Mouse (Mus musculus) CD4-positive, CD25-positive, alpha-beta regulatory T cell, adult 4 months (primary cell): ENCODE measurements at regions not wholly inside any gene's neighbourhood (a gene's known extent, or its start where the extent isn't known, plus 50 kb on each side); places are given as distances from the start of the nearest gene placed in this dataset.
A peak's percentile ranks its signal among the peaks of the same experiment; 100 is the strongest.
"Not testable (repeated sequence)": the region's sequence is repeated elsewhere in the genome, so short reads cannot be mapped to it uniquely, and the experiment has no call there.

Experiments
- ATAC-seq: one replicate; pipeline ENCODE4 v1.8.0; 2017

- ATAC-seq: no peak
These were observed 77.3 kb upstream of the Cpsf6 start for GRCm38 (mm10) chr10:117456904-117457700.

DNA sequence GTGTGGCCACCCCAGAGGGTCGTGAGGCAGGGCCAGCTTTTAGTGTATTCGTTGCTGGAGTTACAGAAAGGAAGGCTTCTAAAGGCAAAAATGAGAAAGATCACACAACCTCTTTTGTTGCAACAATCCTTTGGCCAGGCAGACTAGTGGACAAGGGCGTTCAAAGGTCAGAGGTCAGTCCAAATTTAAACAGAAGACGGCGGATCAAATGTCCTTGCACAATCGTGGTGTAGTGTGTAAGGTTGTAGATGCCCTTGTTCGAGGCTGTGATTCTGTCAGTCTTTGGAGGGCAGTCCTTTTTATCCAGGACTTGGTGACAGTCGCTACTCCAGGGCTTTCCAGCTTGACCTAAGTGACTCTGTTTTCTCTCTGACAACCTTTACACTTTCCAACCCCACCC, 76.6 kb upstream of the Cpsf6 start:
- no peak for ATAC-seq

GRCm38 (mm10) chr10:117455595-117456302, 75.9 kb upstream of the Cpsf6 start:
- ATAC-seq: peak; percentile 60

GRCm38 (mm10) chr10:117454711-117455591, 75.1 kb upstream of the Cpsf6 start:
- ATAC-seq: no peak

DNA sequence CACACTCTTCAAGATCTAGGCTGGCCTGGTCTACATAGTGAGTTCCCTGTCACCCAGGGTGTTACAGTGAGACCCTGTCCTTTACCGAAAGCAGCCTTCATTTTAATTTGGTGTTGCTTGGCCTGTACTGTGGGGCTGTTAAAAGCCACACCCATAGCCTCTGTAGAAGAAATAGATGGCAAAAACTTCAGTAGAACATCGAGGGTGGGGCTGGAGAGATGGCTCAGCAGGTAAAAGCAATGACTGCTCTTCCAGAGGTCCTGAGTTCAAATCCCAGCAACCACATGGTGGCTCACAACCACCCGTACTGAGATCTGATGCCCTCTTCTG, 74.3 kb upstream of the Cpsf6 start:
- ATAC-seq: no peak

DNA sequence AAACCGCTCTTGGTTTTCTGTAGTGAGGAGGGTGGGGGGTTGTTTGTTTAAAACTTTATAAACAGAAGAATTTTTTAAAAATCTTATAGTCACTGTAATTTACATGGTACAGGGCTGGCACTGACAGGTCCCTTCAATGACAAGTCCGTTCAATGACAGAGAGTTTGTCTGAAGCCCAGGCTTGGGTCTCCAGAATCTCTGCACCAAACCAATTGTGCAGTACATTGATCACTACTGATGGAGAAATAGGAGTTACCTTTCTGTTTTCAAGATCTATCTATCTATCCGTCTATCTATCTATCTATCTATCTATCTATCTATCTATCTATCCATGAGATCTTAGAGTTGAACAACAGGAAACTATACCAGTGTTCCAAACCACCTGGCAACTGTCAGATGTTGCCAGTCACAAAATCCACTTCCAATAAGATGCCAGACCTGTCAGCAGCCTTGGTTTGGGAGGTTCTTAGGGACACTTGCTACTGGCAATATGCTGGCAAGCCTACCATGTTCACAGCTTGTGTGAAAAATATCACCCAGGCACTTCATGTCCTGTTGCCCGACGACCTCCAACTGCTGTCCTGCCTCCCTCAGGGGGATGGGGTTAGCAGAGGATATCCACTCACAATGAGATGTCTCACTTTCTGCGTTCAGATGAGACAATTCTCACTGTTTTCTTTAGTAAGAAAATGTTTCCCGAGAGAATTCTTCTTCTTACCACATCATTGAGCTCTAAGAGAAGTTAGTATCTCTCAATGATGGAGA, 73.8 kb upstream of the Cpsf6 start:
- ATAC-seq: no peak

DNA sequence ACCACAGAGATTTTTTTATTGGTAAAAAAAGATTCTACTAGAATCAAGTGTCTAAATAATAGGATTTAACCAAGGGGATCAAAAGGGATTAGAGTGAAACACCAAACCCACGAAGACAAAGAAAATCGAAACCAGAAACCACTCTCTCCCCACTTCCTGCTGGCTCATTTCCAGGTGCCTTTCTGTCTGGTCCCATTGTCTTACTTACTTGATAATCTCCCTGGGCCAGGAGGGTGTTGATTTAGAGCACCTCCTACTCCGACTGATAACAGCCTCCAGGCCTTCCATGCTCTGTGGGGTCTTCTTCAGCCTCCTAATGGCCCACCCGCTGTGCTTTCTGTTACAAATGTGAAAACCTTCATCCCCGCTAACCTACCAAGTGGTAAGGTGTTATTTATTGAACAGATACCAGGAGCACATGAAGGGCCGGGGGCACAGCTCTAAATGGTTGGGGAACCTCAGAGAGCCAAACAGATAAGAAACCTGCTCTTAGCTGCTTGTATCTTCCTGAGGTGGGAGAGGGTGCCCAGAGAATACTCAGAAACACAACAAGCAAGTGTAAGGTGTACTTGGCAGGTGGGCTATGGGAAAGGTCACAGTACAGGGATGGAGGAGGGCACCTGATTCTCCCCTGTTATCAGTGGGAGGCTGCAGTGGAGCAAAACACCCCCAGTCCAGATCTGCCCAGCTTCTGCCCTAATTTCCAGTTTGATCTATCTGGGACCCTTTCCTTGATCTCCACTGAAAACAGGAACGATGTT, 72.6 kb upstream of the Cpsf6 start:
- peak; percentile 90 for ATAC-seq

GRCm38 (mm10) chr10:117451396-117452185, 71.8 kb upstream of the Cpsf6 start:
- ATAC-seq: no peak

GRCm38 (mm10) chr10:117450631-117451030, 70.8 kb upstream of the Cpsf6 start:
- ATAC-seq: no peak

GRCm38 (mm10) chr10:117450240-117450569, 70.4 kb upstream of the Cpsf6 start:
- ATAC-seq: no peak

- no peak for ATAC-seq
These were observed 69.8 kb upstream of the Cpsf6 start for GRCm38 (mm10) chr10:117449416-117450239.

DNA sequence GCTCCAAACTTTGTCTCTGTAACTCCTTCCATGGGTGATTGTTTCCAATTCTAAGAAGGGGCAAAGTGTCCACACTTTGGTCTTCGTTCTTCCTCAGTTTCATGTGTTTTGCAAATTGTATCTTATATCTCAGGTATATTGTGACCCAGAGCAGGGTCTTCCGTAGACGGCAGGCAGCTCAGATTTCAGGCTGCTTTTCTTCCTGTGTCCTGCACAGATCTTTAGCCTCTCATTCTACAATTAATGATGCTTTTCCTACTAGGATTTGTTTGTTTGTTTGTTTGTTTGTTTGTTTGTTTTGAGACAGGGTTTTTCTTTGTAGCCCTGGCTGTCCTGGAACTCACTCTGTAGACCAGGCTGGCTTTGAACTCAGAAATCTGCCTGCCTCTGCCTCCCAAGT, 69.0 kb upstream of the Cpsf6 start:
- not testable (repeated sequence) for ATAC-seq

DNA sequence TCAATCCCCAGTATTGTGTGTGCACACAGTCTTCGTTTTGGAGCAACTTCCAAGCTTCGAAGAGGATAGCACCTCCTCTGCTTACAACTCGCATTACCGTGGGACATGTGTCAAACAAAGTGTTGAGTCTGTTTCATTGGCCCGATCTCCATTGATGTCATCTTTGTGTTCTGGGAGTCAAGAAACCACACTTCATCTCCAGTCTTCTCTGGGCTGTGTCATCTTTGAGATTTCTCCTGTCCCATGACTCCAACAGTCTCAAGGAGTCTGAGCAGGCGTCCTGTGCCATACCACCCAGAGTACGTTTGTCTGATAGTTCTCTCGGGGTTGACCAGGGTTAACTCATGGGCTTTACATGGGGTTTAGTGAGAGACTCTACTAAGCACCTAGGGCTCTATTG, 67.8 kb upstream of the Cpsf6 start:
- ATAC-seq: no peak

DNA sequence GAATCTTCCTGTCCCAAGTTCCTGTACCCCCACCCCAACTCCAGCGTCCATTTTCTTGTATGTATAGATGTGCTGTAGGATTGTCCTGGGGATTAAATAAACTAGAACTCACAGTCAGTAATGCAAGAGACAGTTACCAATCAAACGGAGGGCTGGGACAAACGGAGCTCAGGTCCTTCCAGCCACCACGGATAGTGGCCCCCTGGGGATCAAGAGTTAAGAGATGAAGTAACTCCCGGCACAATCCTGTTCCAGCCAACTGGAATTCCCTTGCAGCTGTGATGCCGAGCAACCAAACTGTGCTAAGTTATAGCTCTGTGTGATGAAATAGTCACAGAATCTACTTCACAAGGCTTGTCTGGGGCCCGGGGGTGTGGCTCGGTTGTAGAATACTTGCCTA, 67.4 kb upstream of the Cpsf6 start:
- no peak for ATAC-seq

GRCm38 (mm10) chr10:117446776-117447175, 67.0 kb upstream of the Cpsf6 start:
- ATAC-seq: no peak

DNA sequence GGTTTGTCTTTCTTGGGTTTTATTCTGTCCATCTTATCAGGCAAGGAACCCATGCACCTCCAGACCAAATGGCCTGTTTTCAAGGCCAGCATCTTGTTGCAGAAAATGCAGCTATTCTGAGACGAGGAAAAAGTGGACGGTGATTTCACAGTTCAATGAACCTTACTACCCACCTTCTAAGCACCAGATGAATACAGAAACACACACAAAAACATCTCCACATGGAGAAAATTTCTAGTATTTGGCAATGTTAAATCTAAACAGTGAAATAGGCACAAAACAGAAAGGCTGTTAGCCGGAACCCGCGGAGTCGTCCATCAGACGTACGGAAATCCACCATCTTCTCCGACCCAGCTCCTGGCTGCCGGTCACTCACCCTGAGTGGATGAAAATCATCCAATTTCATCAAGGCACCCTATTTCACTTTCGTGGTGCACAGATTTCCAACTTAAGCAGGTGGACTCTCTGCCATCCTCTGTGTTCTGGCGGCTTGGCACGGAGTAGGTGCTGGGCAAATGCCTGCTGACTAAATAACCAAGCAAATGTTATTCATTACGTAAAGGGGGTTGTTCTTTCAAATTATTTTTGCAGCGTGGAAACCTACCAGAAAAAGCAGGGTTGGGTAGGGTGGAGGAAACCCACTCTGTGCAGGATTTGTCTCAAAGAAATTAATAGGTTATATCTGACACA, 66.1 kb upstream of the Cpsf6 start:
- no peak for ATAC-seq

DNA sequence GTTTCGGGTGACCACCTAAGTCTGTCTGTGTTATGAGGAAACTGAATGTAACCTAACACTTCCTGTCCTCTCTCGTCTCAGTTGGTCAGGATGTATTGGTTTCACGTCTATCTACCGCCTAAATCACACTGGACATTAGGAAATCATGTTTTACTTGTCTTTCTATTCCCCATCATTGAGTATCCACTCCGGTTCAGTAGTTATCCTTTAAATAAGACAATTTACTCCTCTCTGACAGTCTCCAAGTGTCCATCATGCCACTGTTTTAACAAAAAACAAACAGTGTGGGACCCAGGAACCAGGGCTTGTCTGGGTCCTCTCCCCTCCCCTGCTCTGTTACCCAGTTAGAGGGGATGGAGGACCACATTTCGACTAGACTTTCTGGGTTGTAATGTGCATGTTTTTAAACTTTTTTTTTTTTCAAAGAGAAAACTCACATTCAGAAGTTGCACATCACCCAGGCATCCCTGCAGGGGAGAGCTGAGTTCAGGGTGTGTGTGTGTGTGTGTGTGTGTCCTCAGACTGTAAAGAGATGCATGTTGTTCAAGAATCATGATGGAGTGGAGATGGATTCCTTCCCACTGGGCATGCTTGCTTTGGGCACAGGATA, 65.5 kb upstream of the Cpsf6 start:
- ATAC-seq: no peak

- ATAC-seq: no peak
These were observed 64.9 kb upstream of the Cpsf6 start for GRCm38 (mm10) chr10:117444761-117445160.
